Mouse (Mus musculus) adrenal gland, adult 2 months (tissue): ENCODE data around the gene Cacna2d1. TPM values are rescaled to one million over a fixed set of nuclear protein-coding genes. Genes with fewer than 3 reads are reported as not detected.

Experiments
- DNase-seq: peaks from one replicate; pipeline ENCODE4 v3.0.0; 2021
- polyA plus RNA-seq: library from polyadenylated mRNA; depleted of rRNA; stranded (reverse); fragments of >200 nt; gene quantifications from 2 replicates; pipeline ENCODE4 v1.2.3, GENCODE M21; 2012; rRNA removed
- total RNA-seq, 2 experiments: library from RNA; stranded (reverse); gene quantifications; 2 replicates each; pipeline ENCODE4 v1.2.3; 2021

Cacna2d1 gene
- total and polyA plus RNA-seq, 3 experiments, result 13.7 to 137 (median 105) TPM

DNA sequence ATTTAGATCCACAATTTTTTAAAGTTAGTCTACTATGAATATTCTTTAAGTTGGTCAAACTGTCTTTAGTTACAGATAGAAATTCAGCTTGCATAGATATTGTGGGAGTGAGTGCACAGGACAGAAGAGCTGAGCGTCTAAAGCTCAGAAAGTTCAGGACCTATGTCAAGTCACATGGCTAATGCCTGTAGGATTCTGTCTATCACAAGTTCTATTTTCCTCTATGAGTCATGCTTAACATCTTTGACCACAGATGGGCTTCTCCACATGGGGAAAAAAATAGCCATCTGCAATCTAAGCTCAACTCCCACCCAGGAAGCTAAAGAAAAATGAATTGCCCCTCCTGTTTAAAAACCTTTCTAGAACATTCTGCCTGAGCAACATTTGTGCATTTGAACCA is 483.5 kb downstream of the Cacna2d1 start:
- DNase-seq, result no peak

- no peak for DNase-seq
Measured at GRCm38 (mm10) chr5:16418504-16418903, 484.0 kb downstream of the Cacna2d1 start.

Other genes with a start within 250 kb of the Cacna2d1 start
- gene Speer4c, start 220.4 kb upstream of the Cacna2d1 start, total RNA-seq, result not detected
- gene Speer4c, start 220.4 kb upstream of the Cacna2d1 start, polyA plus RNA-seq, result not detected in 2 replicates